Mouse (Mus musculus) lung, postnatal 0 days (tissue): Measurements from ENCODE around the gene Inpp5a. TPM values are rescaled to one million over a fixed set of nuclear protein-coding genes. Genes with fewer than 3 reads are reported as not detected.

ENCODE experiments used
- ATAC-seq: fragments of 200-750 bp; cut with Nextera tagmentation; 2 replicates; pipeline ENCODE4 v1.8.0; 2017; ENCODE audit warnings: moderate library complexity
- DNase-seq: peaks from one replicate; pipeline ENCODE4 v3.0.0-alpha.2; 2016; ENCODE audit warnings: low spot score
- H3K27ac ChIP-seq: fragments of 300-500 bp; sonication (generic); 2 replicates; pipeline ENCODE4 v1.5.1; 2014; ENCODE audit warnings: antibody characterized with exemption, mild to moderate bottlenecking, low read length, mixed read lengths
- H3K27me3 ChIP-seq: fragments of 300-500 bp; sonication (generic); replicated peaks from 2 replicates; pipeline ENCODE4 v1.6.1; 2014; ENCODE audit warnings: low read length, mixed read lengths; ENCODE audit not compliant: insufficient read depth
- H3K36me3 ChIP-seq: fragments of 300-500 bp; sonication (generic); 2 replicates; pipeline ENCODE4 v1.6.1; 2014; ENCODE audit warnings: low read length, mixed read lengths; ENCODE audit not compliant: insufficient read depth
- H3K4me1 ChIP-seq: fragments of 300-500 bp; sonication (generic); 2 replicates; pipeline ENCODE4 v1.6.1; 2014; ENCODE audit warnings: antibody characterized with exemption, low read depth, low read length, mixed read lengths; ENCODE audit not compliant: insufficient read depth
- H3K4me2 ChIP-seq: fragments of 300-500 bp; sonication (generic); replicated peaks from 2 replicates; pipeline ENCODE4 v1.6.1; 2014; ENCODE audit warnings: low read depth, mild to moderate bottlenecking, low read length, moderate library complexity, mixed read lengths
- H3K4me3 ChIP-seq: fragments of 300-500 bp; sonication (generic); 2 replicates; pipeline ENCODE4 v1.5.1; 2014; ENCODE audit warnings: low read depth, low read length
- H3K9ac ChIP-seq: fragments of 300-500 bp; sonication (generic); replicated peaks from 2 replicates; pipeline ENCODE4 v1.6.1; 2014; ENCODE audit warnings: low read depth, mild to moderate bottlenecking
- H3K9me3 ChIP-seq: fragments of 300-500 bp; sonication (generic); 2 replicates; pipeline ENCODE4 v1.6.1; 2016; ENCODE audit warnings: low read length, mixed read lengths
- CTCF ChIP-seq: IDR thresholded peaks from 2 replicates; pipeline ENCODE4 v1.5.1; 2016; ENCODE audit warnings: antibody characterized with exemption, mild to moderate bottlenecking
- EP300 ChIP-seq: IDR thresholded peaks from 2 replicates; pipeline ENCODE4 v1.6.1; 2016; ENCODE audit warnings: antibody characterized with exemption, mild to moderate bottlenecking, control low read depth
- WGBS: fragments of 180-500 bp; shearing (Covaris S2); extraction: QIAGEN DNeasy Blood & Tissue Kit; methylation state at CpG from one replicate; pipeline ENCODE4 v1.1.7; 2014; 5-methylcytosine and 5-hydroxymethylcytosine counted together
- polyA plus RNA-seq: library from polyadenylated mRNA; unstranded; fragments of >200 nt; fragmentation: Nextera tagmentation; extraction: Ambion mirVana; gene quantifications from 2 replicates; pipeline ENCODE4 v1.2.1, GENCODE M21; 2015

The Inpp5a gene
- polyA plus RNA-seq, 1 experiment from 2014 or later = 41.3 TPM

DNA sequence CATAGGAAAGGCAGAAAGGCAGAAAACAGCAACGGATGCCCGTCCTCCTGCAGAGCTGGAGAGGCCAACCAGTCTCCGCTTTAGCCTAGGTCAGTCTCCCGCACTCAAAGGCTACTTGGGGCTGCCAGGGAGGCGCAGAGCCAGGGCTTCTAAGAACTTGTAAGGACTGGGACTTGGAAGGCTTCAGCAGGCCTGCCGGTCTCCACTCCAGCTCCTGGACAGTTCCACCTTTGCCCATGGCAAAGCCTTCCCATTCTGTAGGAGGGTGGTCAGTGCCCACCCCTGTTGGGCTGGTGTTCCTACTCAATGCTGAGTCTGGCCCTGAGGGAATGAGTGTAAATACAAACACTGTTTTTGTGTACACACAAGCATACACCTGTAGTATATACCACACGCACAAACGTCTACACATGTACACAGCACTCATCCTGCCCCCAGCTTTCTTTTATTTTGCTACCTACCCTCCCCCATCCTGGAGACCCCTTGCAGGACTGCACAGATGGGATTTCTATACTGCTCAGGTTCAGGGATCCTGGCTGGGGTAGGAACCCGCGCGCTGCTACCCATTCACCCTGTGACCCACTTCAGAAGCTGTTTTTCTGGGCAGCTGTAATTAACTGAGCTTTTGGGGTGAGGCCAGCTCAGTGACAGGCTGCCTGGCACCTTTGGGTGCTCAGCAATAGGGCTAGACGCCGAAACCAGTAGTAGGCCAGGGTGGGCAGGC lies 25.5 kb upstream of the Inpp5a start:
- Histone ChIP-seq H3K36me3 (no peaks in the 10 kb centered on the region), H3K9me3 (no peaks in the 10 kb centered on the region), H3K4me2 (no peak overlapping the region), H3K27ac (peak overlapping the region; percentile 84), H3K4me3 (no peak overlapping the region), H3K27me3 (no peaks in the 10 kb centered on the region), H3K9ac (no peak overlapping the region), H3K4me1 (peaks cover 45% of the 10 kb centered on the region)
- 45% methylated on average over 13 of the region's 13 CpGs for WGBS
- ATAC-seq (0 out of 2 replicates have a peak, but pooled peaks have one; percentile 7), DNase-seq (peak; percentile 27)
- TF ChIP-seq EP300 = no peak
- TF ChIP-seq CTCF = no peak

GRCm38 (mm10) chr7:139364005-139364557 lies 24.8 kb upstream of the Inpp5a start:
- Histone ChIP-seq H3K4me1 (peaks cover 51% of the 10 kb centered on the region), H3K9me3 (no peaks in the 10 kb centered on the region), H3K27me3 (no peaks in the 10 kb centered on the region), H3K27ac (peak overlapping the region; percentile 84), H3K9ac (no peak overlapping the region), H3K36me3 (no peaks in the 10 kb centered on the region), H3K4me2 (no peak overlapping the region), H3K4me3 (no peak overlapping the region)
- ATAC-seq = peak; percentile 61
- TF ChIP-seq CTCF (no peak), EP300 (peak; percentile 86)
- peak; percentile 92 for DNase-seq
- WGBS = 2% methylated on average over 9 of the region's 9 CpGs

- Histone ChIP-seq H3K36me3 (no peaks in the 10 kb centered on the region), H3K4me1 (peaks cover 57% of the 10 kb centered on the region), H3K4me2 (no peak overlapping the region), H3K27ac (peak overlapping the region; percentile 83), H3K9ac (no peak overlapping the region), H3K4me3 (no peak overlapping the region), H3K27me3 (no peaks in the 10 kb centered on the region), H3K9me3 (no peaks in the 10 kb centered on the region)
- TF ChIP-seq EP300 = peak; percentile 57
- no peak for TF ChIP-seq CTCF
- WGBS = 40% methylated on average over 13 of the region's 13 CpGs
- DNase-seq (peak; percentile 87), ATAC-seq (peak; percentile 58)
Observed at GRCm38 (mm10) chr7:139364936-139365830, 23.7 kb upstream of the Inpp5a start.

- ATAC-seq (no peak), DNase-seq (no peak)
- Histone ChIP-seq H3K4me1 (peaks cover 57% of the 10 kb centered on the region), H3K27me3 (no peaks in the 10 kb centered on the region), H3K9ac (no peak overlapping the region), H3K4me2 (no peak overlapping the region), H3K27ac (peak overlapping the region; percentile 83), H3K9me3 (no peaks in the 10 kb centered on the region), H3K36me3 (no peaks in the 10 kb centered on the region), H3K4me3 (no peak overlapping the region)
- TF ChIP-seq CTCF (no peak), EP300 (no peak)
- 72% methylated on average over 3 of the region's 3 CpGs for WGBS
Observed at GRCm38 (mm10) chr7:139366131-139366530, 22.8 kb upstream of the Inpp5a start.

DNA sequence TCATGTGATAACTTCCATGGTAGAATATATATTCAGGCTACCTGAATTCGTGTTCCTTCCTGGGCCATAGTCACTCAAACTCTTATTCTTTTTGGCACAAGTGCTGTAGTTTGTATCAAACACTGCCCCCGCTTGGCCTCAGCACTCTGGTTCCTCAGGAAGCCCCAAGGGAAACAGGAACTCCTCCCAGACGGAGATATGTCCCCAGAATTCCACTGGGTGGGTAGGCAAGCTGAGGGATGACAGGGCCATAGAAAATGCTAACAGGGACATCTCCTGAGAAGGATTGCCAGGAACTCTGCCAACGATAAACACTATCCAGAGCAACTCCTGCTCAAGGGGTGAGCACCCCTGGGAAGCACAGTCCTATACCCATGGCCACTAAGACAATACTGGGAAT lies 22.4 kb upstream of the Inpp5a start:
- TF ChIP-seq CTCF (peak; percentile 55), EP300 (peak; percentile 63)
- 39% methylated on average over 4 of the region's 4 CpGs for WGBS
- DNase-seq (peak; percentile 65), ATAC-seq (0 out of 2 replicates have a peak, but pooled peaks have one; percentile 2)
- Histone ChIP-seq H3K9ac (no peak overlapping the region), H3K4me2 (no peak overlapping the region), H3K27me3 (no peaks in the 10 kb centered on the region), H3K27ac (peak overlapping the region; percentile 83), H3K9me3 (no peaks in the 10 kb centered on the region), H3K4me3 (no peak overlapping the region), H3K36me3 (no peaks in the 10 kb centered on the region), H3K4me1 (peaks cover 57% of the 10 kb centered on the region)

GRCm38 (mm10) chr7:139368218-139368617 lies 20.7 kb upstream of the Inpp5a start:
- Histone ChIP-seq H3K36me3 (no peaks in the 10 kb centered on the region), H3K9me3 (no peaks in the 10 kb centered on the region), H3K4me2 (no peak overlapping the region), H3K4me3 (no peak overlapping the region), H3K9ac (no peak overlapping the region), H3K27me3 (no peaks in the 10 kb centered on the region), H3K4me1 (peaks cover 55% of the 10 kb centered on the region), H3K27ac (peak overlapping the region; percentile 80)
- peak; percentile 55 for DNase-seq
- TF ChIP-seq EP300 (no peak), CTCF (no peak; the same call in 1 of the 2 replicates)
- ATAC-seq = no peak
- 65% methylated on average over 2 of the region's 2 CpGs for WGBS
